Mouse (Mus musculus): ENCODE measurements around the gene Grin2c. TPM values are rescaled to one million over a fixed set of nuclear protein-coding genes. Genes with fewer than 3 reads are reported as not detected.
A peak's percentile ranks its signal among the peaks of the same experiment; 100 is the strongest.

Gene Grin2c
- polyA plus RNA-seq, 1 experiment from 2014 or later, result 0.83 TPM

DNA sequence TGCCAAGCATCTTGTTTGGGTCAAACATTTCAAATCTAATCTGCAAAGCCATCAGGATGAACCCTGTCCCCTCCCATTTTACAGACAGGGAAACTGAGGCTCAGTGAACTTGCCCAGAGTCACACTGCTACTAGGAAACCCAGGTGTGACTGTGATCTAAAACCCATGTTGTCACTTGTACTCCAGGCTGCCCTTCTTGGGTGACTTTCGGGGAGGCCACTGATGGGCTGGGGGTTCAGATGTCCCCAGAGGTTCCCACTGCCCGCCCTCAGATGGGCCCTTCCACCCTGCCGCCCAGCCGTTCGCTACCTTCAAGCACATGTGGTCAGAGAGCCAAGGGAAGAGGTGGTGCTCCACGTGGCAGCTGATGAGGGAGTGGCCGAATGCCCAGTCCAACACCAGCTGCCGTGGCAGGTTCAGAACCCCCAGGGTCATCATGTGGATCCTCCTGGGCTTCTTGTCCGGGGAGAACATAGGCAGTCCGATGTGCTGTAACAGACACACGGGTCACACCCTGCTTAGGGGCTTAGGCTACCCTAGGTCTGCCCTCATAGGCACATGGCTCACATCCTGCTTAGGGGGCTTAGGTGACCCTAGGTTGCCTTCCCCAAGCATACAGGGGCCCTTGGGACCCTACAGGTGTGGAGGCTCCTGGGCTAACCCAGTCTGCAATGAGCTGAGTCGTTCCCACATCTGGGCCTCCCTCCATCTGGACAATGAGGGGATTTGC, 17.0 kb upstream of the Grin2c start:
- no peak for DNase-seq (ENCODE audit: low spot score)

- no peak for DNase-seq (ENCODE audit: low spot score)
Observed at GRCm38 (mm10) chr11:115283486-115283765, 16.4 kb upstream of the Grin2c start.

DNA sequence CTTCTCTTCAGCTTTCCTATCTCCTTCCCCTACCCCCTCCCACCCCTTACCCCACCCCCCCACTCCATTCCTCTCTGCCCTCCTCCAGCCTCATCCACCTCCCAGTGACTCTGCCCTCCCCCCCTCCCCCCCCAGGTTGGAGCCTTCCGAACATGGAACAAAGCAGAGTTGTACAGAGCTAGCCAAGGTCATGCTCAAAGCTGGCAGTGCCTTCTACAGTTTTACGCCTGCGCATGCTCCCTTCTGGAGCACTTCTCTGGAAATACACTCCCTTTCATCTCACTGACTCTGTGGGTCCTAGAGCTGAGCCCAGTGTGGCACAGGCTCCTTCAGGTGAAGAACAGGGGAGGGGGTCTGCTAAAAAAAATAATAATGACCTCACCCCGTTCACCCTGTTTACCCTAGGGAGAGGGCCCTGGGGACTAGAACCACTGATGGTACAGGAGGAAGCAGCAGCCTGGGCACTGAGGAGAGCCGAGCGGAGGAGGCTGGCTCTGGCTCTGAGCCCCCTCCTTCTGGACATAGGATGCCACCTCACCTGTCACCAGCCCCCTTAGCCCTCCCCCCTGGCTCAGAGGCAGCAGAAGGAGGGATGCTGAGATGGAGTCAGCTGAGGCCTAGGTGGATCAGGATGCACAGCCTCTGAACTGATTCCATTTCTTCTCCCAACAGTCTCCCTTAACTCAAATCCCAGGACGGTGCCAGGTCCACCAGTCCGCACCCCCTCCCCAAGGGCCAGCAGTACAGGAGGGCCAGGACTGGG, 15.9 kb upstream of the Grin2c start:
- DNase-seq (ENCODE audit: low spot score), result no peak

DNA sequence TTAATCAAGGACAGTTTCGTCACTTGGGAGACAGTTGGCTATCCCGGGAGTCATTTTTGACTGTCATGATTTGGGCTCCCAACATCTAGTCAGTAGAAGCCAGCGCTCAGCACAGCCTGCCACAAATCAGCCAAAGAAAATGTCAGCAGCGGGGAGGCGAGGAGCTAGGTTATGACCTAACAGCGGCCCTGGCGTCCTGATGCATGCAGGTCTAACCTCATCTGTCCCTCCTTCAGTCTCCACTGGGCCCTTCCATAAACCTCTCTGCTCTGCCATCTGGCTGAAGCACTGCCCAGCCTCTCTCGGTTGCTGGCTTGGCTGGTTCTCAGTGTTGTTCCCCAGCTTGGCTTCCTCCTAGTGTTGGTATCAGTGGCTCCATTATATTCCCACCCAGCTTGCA, 15.3 kb upstream of the Grin2c start:
- DNase-seq (ENCODE audit: low spot score), result no peak

GRCm38 (mm10) chr11:115279726-115280125, 12.7 kb upstream of the Grin2c start:
- no peak for DNase-seq (ENCODE audit: low spot score)

GRCm38 (mm10) chr11:115278176-115278575, 11.1 kb upstream of the Grin2c start:
- no peak for DNase-seq (ENCODE audit: low spot score)

GRCm38 (mm10) chr11:115277604-115277975, 10.5 kb upstream of the Grin2c start:
- no peak for DNase-seq (ENCODE audit: low spot score)

GRCm38 (mm10) chr11:115276780-115277603, 9.9 kb upstream of the Grin2c start, which contains the start of gene Fdxr:
TSS of gene Fdxr (minus strand) at chr11:115277050.
- DNase-seq (ENCODE audit: low spot score), result peak; percentile 100

DNA sequence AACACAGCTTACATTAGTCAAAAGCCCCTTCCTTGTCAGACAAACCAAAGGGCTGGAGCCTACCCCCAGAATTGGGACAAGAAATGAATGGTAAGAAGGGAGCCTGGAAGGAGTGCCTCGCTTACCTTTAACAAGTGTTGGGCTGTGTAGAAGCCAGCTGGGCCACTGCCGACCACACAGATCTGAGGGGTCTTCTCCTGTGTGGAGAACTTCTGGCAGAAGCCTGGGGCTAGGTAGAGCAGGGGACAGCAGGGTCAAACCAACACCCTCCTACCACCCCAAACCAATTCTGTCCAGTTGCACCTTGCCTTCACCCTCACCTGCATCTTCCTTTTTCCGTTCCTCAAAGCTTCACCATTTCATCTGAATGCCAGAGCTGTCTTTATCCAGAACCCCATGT, 8.9 kb upstream of the Grin2c start:
- no peak for DNase-seq (ENCODE audit: low spot score)

GRCm38 (mm10) chr11:115275509-115275908, 8.5 kb upstream of the Grin2c start:
- no peak for DNase-seq (ENCODE audit: low spot score)

DNA sequence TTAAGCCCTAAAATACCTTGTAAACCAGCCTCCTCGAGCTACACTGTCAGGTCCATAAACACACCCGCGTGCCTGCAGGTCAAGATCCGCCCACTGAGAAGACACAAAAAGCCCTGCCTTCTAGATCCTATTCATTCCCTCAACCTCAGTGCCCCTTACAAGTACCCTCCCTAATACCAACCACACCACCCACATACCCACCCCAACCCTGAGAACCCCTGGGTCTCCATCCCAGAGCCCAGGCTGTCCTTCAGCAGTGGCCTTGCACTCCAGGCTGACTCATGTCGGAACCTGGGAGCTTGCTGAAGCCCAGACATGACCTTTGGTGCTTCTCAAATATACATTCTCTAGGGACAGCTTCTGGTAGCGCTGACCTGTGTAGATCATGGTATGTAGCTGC, 7.7 kb upstream of the Grin2c start:
- DNase-seq (ENCODE audit: low spot score), result no peak

DNA sequence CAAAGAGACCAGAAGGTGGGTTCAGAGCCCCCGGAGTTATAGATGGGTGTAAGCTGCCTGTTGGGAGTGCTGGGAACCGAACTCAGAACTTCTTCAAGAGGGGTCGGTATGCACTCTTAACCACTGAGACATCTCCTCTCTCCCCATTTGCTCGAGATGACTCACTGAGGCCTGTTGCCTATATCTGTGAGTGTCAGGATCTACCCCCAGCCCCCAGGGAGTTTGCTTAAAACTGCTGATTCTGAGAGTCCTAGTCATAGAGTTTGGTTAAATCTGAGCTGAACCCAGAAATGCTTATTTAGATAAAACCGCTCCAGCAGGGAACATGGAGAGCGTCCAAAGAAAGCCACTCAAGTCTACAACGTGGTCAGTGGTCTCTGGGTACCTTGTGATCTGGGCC, 7.1 kb upstream of the Grin2c start:
- DNase-seq (ENCODE audit: low spot score), result no peak

GRCm38 (mm10) chr11:115273735-115274134, 6.7 kb upstream of the Grin2c start:
- no peak for DNase-seq (ENCODE audit: low spot score)

DNA sequence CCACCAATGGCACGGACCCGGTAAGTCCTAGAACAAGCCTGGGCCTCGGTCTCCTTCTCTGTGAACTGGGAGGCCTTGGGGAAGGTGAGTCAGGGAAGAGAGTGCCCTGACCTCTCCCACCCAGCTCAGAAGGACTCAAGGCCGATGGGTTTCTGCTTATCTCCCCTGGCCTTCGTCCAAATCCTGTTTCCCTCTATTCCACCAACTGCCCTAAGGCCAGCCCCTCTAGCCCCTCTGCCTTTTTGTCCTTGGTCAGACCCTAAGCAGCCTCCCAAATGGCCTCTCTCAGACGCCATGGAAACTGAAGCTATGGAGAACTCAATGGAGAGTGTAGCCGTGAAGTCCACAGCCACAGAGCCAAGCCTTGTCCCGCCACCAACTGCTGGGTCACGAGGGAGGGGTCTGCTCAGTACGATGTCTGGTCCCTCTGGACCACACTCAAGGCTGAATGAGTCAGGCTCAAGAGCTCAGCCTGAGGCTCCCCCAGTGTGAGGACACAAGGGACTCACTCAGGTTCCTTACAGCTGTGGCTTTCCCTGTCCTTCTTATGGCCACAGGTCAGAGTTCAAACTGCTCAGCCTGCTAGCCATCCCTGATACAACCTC, 6.0 kb upstream of the Grin2c start:
- no peak for DNase-seq (ENCODE audit: low spot score)

DNA sequence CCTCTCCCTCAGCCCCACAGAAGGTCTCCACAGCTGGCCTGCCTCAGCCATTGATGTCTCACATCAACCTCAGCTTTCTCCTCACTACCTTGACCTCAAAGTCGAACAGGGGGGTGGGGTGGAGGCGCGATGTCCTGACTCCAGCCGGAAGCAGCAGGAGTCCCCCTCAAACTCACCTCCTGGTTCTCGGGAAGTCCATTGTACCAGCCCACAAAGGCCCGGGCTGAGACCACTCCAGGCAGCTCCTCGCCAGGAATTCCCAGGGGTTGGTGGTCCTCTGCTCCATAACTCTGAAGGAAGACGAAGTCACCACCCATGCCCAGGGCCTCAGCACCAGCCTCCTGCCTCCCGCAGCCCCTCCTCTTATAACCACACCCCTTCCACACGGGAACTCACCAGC, 4.4 kb upstream of the Grin2c start:
- DNase-seq (ENCODE audit: low spot score), result no peak

- no peak for DNase-seq (ENCODE audit: low spot score)
Observed at GRCm38 (mm10) chr11:115271052-115271451, 4.0 kb upstream of the Grin2c start.

- DNase-seq (ENCODE audit: low spot score), result peak; percentile 58
Observed at GRCm38 (mm10) chr11:115270148-115270861, 3.3 kb upstream of the Grin2c start.

GRCm38 (mm10) chr11:115269330-115270066, 2.5 kb upstream of the Grin2c start:
- DNase-seq (ENCODE audit: low spot score), result no peak

DNA sequence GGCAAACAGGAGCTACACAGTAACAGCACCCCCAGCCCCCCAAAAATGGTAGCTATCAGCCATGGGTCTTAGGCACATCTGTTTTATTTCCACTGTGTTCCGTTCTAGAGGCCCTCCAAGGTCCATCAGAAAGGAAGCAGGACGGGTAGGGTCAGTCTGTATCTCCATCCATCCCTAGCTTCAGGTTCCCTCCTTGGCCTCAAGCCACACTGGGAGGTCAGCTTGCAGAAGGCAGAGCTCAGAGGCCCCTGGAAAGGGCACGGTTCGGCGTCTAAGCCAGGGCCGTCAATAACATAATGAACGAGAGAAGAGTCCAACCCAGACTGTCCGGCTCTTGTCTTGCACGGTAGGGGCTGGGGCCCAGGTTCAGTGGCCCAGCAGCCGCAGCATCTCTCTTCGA, 915 bp upstream of the Grin2c start:
- no peak for DNase-seq (ENCODE audit: low spot score)

DNA sequence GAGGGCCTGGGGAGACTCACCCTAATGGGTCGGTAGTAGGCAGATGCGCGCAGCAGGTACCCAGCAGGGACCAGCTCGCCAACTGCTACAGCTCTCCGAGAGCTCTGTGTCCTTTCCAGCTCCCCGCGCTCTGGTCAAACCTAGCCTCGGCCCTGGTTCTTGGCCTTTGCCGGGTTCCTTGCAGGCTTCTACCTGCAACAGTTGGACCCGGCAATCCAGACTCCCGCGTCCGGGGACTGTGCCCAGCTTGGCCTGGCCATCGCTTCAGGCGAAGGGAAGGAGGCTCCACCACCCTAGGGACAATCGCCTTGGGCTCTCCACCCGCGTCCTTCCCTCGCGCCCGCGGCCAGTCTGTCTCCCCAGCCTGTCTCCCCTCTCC, 654 bp downstream of the Grin2c start:
- no peak for DNase-seq (ENCODE audit: low spot score)

Measured in thymus, postnatal 0 days (tissue).